In genomic region chr3:27153701-27154209, GRCm38 (mm10) we compare ENCODE assay signal across 8 mouse cellular contexts. TPM values are rescaled to one million over a fixed set of nuclear protein-coding genes. Genes with fewer than 3 reads are reported as not detected.
DNase-seq lines count a peak whose midpoint lies in the region; ATAC-seq and TF ChIP-seq lines count a peak whose summit lies in the region.

TSS of gene Ect2 (minus strand) at chr3:27153878.

- H3K4me2 ChIP-seq in hindbrain, embryonic 13.5 days, result peak within 1 kb of the TSS; percentile 91

- CTCF ChIA-PET in Patski (lab: Charles Lee), result interaction anchor here (0.9 to 6.2 kb wide), 5 partner anchors 11 to 35 kb away, joined by 3 to 56 read pairs (median 5); partner anchors contain the start of gene Nceh1

- peaks cover 15% of the 10 kb centered on the region for H3K4me1 ChIP-seq in hindbrain, embryonic 13.5 days (replicated peaks)

- under 1% methylated on average over 37 of the region's 37 CpGs for WGBS in hindbrain, embryonic 13.5 days

- no peaks in the 10 kb centered on the region for H3K9me3 ChIP-seq in hindbrain, embryonic 13.5 days

- peak; percentile 95 for ATAC-seq in Patski
- ATAC-seq in hindbrain, embryonic 13.5 days (ENCODE audit: low FRiP score), result peak; percentile 100

- H3K4me3 ChIP-seq in hindbrain, embryonic 13.5 days, result peak within 1 kb of the TSS; percentile 79

- no peaks in the 10 kb centered on the region for H3K27me3 ChIP-seq in Patski
- H3K27me3 ChIP-seq in hindbrain, embryonic 13.5 days, result no peaks in the 10 kb centered on the region

- no peaks in the 10 kb centered on the region for H3K36me3 ChIP-seq in hindbrain, embryonic 13.5 days

- in situ Hi-C loops in Patski (cut with MboI; ENCODE audit: low pct_unique_long_range_greater_than_20kb), result no loop called here

- DNase-seq in Patski (ENCODE audit: low read depth, low spot score), result peak; percentile 100
- DNase-seq in cerebellum, postnatal 14 days, result peak; percentile 99
- DNase-seq in frontal cortex, postnatal 14 days (ENCODE audit: low spot score in 2 of 2), result peak; percentile 99
- DNase-seq in layer of hippocampus, postnatal 25 days (ENCODE audit: extremely low spot score in 1 of 2, low spot score in 1 of 2), result peak; percentile 96 to 97
- peak; percentile 99 for DNase-seq in lung, postnatal 25 days (ENCODE audit: low spot score)
- peak; percentile 99 for DNase-seq in retina, embryonic 14.5 days (ENCODE audit: low spot score)
- DNase-seq in thymus, postnatal 4 days, result peak; percentile 98

- POLR2A ChIA-PET in Patski (lab: Charles Lee), result interaction anchor here (1.0 to 1.2 kb wide), 4 partner anchors 9 to 23 kb away, joined by 3 read pairs; no protein-coding TSS in a partner anchor

- no peak for TF ChIP-seq CTCF in Patski (IDR thresholded peaks at IDR 0.05)

- H3K9ac ChIP-seq in hindbrain, embryonic 13.5 days, result peak within 1 kb of the TSS; percentile 74

- H3K27ac ChIP-seq in hindbrain, embryonic 13.5 days, result peak within 1 kb of the TSS; percentile 30; the same call in 1 of the 2 replicates

RNA-seq across cellular contexts. Expression of gene Ect2, which starts in this region (rescaled TPM):
- polyA plus RNA-seq in Patski (2021), result 110 TPM
- 14.7 and 16.2 TPM in 2 replicates for polyA plus RNA-seq in hindbrain, embryonic 13.5 days (2015; fragmentation: Nextera tagmentation; extraction: Ambion mirVana)
- total RNA-seq in layer of hippocampus, postnatal 25 days (2021), result 1 to 10 TPM; 1.0 to 1.5 TPM

Comparison
In these comparisons a context has a peak if more than half of its experiments do, and no peak if none do; other contexts are left out.
1. Peak in every context shown above with its lines: DNase-seq, ATAC-seq, H3K4me3 ChIP-seq and H3K27ac ChIP-seq.